Mouse (Mus musculus): Measurements from ENCODE around the gene Thada. TPM values are rescaled to one million over a fixed set of nuclear protein-coding genes. Genes with fewer than 3 reads are reported as not detected.
A peak's percentile ranks its signal among the peaks of the same experiment; 100 is the strongest.

Gene Thada
- total RNA-seq, 2 experiments from 2014 or later: 5.3 to 6.1 TPM

GRCm38 (mm10) chr17:84376882-84377281 lies 89.1 kb downstream of the Thada start:
- DNase-seq (ENCODE audit: low spot score): no peak

GRCm38 (mm10) chr17:84372411-84373045 lies 93.5 kb downstream of the Thada start:
- no peak for DNase-seq (ENCODE audit: low spot score)

- DNase-seq (ENCODE audit: low spot score): no peak
Measured at GRCm38 (mm10) chr17:84370385-84370784, 95.6 kb downstream of the Thada start.

GRCm38 (mm10) chr17:84369769-84370168 lies 96.2 kb downstream of the Thada start:
- DNase-seq (ENCODE audit: low spot score): no peak

- peak; percentile 43 for DNase-seq (ENCODE audit: low spot score)
Measured at GRCm38 (mm10) chr17:84368213-84369014, 97.6 kb downstream of the Thada start.

- peak; percentile 67 for DNase-seq (ENCODE audit: low spot score)
Measured at GRCm38 (mm10) chr17:84367663-84368062, 98.3 kb downstream of the Thada start.

- no peak for DNase-seq (ENCODE audit: low spot score)
Measured at GRCm38 (mm10) chr17:84365791-84366301, 100.2 kb downstream of the Thada start.

GRCm38 (mm10) chr17:84365006-84365716 lies 100.8 kb downstream of the Thada start:
- no peak for DNase-seq (ENCODE audit: low spot score)

- no peak for DNase-seq (ENCODE audit: low spot score)
Measured at GRCm38 (mm10) chr17:84363444-84363843, 102.6 kb downstream of the Thada start.

- DNase-seq (ENCODE audit: low spot score): peak; percentile 56
Measured at GRCm38 (mm10) chr17:84362581-84363286, 103.3 kb downstream of the Thada start.

GRCm38 (mm10) chr17:84361006-84361405 lies 105.0 kb downstream of the Thada start:
- no peak for DNase-seq (ENCODE audit: low spot score)

- no peak for DNase-seq (ENCODE audit: low spot score)
Measured at GRCm38 (mm10) chr17:84359810-84360209, 106.2 kb downstream of the Thada start.

- DNase-seq (ENCODE audit: low spot score): no peak
Measured at GRCm38 (mm10) chr17:84358951-84359644, 106.9 kb downstream of the Thada start.

GRCm38 (mm10) chr17:84357776-84358175 lies 108.2 kb downstream of the Thada start:
- DNase-seq (ENCODE audit: low spot score): no peak

- DNase-seq (ENCODE audit: low spot score): no peak
Measured at GRCm38 (mm10) chr17:84356056-84356887, 109.7 kb downstream of the Thada start.

GRCm38 (mm10) chr17:84355006-84355405 lies 111.0 kb downstream of the Thada start:
- no peak for DNase-seq (ENCODE audit: low spot score)

- DNase-seq (ENCODE audit: low spot score): no peak
Measured at GRCm38 (mm10) chr17:84353902-84354311, 112.1 kb downstream of the Thada start.

GRCm38 (mm10) chr17:84353224-84353901 lies 112.6 kb downstream of the Thada start:
- DNase-seq (ENCODE audit: low spot score): no peak

GRCm38 (mm10) chr17:84352790-84353154 lies 113.2 kb downstream of the Thada start:
- DNase-seq (ENCODE audit: low spot score): no peak
